Mouse (Mus musculus) liver, embryonic 14.5 days (tissue): ENCODE data around the gene Med18.
A peak's percentile ranks its signal among the peaks of the same experiment; 100 is the strongest.

ENCODE experiments used
- CTCF ChIP-seq: IDR thresholded peaks from 2 replicates; pipeline ENCODE4 v1.5.1; 2016; ENCODE audit warnings: antibody characterized with exemption, low read depth, control low read depth
- EP300 ChIP-seq: IDR thresholded peaks from 2 replicates; pipeline ENCODE4 v1.6.1; 2016; ENCODE audit warnings: antibody characterized with exemption, low read depth

DNA sequence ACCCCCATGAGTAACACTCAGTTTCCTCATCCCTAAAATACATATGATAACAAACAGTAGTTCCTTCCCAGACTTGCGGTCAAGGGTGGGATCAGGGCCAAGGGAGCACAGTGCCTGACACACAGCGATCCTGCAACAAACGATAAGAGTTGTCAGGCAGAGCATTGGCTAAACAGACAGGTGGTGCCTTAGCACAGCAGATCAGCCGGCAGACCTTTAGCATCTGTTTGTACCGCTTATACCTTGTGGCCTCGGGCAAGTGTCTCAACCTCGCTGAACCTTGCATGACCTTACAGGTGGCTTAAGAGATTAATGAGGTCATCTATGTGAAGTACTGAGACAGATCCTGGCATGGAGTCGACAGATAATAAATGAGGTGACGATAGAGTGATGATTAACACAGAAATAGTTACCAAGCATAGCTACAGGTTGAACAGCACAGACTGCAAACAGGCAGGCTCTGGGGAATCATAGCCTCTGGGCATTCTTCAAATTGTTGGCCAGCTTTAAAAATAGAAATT lies 35.6 kb downstream of the Med18 start:
- TF ChIP-seq CTCF (peak; percentile 47), EP300 (peak; percentile 95)
